Mouse (Mus musculus): ENCODE results near the gene Med27.

The Med27 gene

DNA sequence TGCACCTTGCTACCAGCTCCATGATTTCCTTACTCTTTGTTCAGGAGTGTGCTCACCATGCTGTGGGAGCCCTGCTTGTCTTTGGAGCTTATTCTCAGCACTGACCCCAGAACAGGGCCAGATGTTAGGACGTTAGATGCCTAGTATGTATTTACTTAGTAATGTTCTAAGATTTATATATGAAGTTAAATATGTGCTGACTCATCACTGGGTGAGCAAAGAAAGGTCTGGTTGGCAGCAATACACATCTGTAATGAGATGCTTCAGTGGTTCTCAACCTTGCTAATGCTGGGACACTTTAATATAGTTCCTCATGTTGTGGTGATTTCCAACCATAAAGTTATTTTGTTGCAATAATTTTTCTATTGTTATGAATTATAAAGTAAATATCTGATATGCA, 45.4 kb downstream of the Med27 start:
- no peak for DNase-seq (ENCODE audit: extremely low read depth, low read depth)

DNA sequence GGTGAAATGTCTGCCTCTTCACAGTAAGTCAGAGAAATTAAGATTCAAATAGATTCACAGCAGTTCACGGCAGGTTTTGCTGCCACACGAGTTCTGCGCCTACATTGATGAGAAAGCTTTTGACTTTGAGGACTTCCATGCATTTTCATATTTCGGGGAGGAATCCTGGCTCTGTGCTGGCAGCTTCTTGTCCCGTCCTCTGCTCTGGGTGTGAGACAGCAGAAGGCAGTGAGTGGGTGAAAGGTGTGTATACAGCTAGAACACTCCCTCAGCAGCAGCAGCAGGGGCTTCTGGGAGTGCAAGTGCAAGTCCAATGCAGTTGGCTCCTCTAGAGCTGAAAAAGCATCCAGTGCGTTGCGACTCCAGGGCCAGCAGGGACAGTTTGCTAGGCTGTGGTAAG, 53.6 kb downstream of the Med27 start:
- DNase-seq (ENCODE audit: extremely low read depth, low read depth): no peak

DNA sequence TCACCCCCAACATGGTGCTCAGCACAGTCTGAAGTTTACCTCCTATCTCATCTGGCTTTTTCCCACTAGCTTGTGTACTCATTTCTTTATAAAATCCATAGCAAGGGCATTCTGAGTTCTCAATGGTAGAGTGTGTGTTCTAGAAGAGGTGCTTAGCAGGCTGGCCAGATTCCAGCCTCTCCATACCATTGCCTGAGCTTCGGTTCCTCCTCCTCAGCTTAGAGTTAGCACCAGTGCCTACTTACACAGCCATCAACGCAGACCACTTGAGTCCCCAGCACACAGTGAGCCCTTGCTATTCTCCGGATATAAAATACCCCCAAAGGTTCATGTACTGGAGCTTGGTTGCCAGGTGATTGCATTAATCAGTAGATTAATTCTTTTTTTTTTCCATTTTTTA, 54.2 kb downstream of the Med27 start:
- DNase-seq (ENCODE audit: extremely low read depth, low read depth): no peak

DNA sequence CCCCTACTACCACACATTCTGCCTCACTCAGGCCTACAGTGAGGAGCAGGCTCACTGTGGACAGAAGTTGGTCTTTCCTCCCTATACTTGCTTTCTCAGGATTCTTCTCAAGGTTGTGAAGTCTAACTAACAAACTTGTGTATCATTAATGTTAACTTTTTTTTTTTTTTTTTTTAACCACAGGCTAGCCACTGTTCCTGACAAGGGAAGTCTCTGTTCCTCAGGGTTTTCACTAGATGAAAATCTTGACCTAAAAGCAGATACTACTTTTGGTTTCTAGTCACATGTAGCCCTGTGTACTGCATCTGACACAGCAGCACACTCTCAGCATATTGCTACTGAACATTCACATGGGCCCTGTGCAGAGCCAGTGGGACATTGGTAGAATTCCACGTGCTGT, 55.2 kb downstream of the Med27 start:
- DNase-seq (ENCODE audit: extremely low read depth, low read depth): no peak

DNA sequence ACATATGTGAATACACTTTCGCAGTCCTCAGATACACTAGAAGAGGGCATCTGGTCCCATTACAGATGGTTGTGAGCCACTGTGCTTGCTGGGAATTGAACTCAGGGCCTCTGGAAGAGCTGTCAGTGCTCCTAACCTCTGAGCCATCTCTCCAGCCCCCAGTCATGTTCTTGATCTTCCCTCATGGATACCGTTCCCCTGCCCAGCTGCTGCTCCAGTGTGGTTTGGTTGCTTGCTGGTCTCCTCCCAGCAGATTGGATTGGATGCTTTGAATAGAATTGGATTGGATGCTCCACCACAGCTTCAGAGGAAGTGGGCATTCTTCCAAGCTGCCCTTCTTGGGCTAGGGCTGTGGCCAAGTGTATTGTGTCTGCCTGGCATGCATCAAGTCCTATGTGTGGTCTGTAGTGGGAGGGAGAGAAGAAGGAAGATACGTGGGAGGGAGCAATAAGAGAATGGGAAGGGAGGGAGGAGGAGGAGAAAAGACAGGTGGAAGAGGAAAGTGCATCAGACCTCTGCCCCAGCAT, 56.0 kb downstream of the Med27 start:
- DNase-seq (ENCODE audit: extremely low read depth, low read depth): no peak

DNA sequence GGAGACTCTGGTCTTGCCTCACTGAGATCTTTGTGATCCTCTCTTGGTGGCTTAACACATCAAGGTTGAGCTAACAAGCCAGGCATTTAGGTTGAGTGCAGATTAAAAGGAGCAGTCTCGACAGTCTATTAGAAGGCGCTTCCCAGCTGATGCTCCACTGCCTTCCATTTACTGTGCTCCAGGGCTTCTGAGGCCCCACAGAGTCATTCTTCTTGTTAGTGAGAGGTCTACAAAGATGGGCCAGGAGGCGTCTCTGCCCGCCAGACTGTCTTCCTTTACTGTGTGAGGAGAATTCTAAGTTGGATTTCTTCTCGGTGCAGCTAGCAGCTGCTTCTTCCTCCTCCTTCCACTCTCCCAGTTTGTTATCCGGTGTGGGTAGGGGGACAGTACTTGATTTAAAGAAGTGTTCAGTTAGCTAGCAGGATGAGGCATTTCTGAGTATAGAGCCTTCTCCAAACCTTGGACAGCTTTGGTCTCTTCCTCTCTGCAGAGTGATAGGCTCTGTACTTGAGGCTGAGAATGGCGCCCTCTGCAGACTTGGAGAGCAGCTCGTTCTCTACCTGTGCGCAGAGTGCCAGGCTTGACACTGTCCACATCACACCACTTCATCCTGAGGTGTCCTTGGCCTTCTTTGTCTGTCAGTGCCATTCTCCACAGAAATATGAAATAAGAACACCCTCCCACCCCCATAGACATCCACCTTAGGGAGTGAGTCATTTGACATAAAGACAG, 57.3 kb downstream of the Med27 start:
- DNase-seq (ENCODE audit: extremely low read depth, low read depth): no peak

DNA sequence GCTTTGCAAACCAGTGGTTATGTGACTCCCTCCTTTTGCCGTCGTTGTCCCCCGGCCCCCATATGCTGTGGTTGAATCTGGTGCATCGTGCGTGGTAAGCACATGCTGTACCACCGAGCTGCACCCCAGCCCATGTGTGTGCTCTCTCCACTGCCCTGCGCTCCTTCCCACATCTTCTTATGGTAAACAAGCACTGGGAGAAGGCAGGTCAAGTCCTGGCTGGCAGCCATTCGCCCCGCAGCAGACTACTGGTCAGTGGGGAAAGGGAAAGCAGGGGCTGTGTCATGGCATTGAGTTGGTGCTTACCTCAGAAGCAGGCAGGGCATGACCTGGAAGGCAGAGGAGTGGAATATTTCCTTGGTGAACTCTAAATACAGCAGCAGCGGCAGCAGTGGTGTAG, 58.3 kb downstream of the Med27 start:
- no peak for DNase-seq (ENCODE audit: extremely low read depth, low read depth)

DNA sequence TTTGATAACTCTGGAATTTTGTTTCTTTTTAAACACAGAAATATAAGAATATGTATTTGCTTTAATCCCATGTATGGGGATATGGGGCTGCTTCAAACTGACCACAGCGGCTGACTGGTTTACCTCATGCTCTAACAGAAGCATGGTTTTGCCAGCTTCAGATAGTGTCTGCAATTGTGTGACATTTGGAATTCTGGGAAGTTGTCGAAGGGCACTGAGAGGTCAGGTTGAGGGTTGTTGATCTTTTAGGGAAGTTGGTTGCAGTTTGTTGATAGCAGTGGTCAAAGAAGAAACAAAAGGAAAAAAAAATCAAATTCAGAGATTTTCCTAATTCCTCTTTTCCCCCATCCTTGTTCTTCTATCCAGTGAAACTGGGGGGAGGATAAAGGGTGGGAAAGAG, 59.2 kb downstream of the Med27 start:
- DNase-seq (ENCODE audit: extremely low read depth, low read depth): no peak

DNA sequence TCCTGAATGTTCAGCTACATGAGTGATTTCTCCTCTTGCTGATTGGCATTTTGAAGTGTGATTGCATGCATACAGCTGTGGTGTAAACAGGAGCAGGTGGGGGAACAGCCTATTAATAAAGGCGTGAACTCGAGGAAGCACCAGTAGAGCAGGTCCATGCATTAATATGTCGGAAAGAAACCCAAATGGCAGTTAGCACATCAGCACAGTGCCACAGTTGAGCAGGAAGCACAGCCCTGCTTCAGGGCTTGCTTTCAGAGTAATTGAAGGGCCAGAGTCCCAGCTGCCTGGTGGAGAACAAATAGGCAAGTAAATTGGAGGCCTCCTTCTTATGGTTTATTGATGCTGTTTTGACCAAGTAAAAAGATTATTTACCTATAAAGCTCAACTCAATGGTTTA, 60.7 kb downstream of the Med27 start:
- no peak for DNase-seq (ENCODE audit: extremely low read depth, low read depth)

DNA sequence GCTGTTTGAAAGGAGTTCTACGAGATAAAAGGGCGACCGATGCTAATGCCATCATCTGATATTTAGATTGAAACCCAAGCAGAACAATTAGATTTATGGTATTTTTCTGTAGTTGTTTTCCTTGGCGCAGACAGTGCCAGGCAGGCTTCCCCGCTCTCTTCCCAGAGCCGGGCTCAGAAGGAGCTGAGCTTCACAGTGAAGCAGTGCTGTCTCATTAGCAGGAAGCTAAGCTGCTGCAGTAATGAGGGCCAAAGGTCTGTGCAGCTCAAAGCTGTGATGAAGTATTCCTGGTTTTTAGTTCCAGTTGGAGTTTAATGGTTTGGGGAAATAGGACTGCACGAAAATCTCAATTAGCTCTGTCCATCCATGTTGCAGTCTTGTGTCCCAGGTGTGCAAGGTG, 61.1 kb downstream of the Med27 start:
- no peak for DNase-seq (ENCODE audit: extremely low read depth, low read depth)

DNA sequence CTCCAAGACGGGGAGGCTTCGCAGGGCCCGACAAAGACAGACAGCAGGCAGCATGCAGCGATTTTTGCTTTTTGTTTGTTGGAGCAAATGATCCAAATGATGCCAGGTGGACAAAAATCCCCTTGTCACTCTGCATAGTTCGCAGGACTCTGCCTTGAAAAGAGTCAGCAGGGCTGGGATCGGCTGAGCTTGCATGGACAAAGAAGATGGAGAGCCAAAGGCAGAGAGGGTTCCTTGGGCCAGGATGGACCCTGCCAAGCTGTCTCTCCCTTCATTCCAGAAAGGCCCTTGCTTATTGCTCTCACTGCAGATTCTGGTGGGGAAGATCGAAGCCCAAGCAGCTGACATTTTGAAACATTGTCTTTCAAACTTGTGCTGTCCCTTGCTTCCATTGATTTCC, 64.3 kb downstream of the Med27 start:
- no peak for DNase-seq (ENCODE audit: extremely low read depth, low read depth)

DNA sequence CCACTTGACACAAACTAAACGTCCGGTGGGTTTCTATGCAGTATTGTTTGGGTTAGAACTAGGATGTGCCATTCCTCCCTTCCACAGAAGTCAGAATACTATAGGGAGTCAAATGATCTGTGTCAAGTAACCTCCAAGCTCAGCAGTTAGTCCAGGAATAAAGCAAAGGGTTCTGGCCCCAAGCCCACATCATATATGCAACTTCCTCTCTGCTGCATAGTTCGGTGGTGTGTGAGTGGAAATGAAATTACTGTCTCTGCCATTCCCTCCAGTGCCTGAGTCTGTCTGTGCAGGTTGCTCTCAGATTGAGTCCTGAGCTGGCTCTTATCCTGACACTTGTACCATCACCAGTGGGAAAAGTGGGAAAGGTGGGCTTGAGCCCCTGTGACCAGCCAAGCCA, 65.8 kb downstream of the Med27 start:
- no peak for DNase-seq (ENCODE audit: extremely low read depth, low read depth)

DNA sequence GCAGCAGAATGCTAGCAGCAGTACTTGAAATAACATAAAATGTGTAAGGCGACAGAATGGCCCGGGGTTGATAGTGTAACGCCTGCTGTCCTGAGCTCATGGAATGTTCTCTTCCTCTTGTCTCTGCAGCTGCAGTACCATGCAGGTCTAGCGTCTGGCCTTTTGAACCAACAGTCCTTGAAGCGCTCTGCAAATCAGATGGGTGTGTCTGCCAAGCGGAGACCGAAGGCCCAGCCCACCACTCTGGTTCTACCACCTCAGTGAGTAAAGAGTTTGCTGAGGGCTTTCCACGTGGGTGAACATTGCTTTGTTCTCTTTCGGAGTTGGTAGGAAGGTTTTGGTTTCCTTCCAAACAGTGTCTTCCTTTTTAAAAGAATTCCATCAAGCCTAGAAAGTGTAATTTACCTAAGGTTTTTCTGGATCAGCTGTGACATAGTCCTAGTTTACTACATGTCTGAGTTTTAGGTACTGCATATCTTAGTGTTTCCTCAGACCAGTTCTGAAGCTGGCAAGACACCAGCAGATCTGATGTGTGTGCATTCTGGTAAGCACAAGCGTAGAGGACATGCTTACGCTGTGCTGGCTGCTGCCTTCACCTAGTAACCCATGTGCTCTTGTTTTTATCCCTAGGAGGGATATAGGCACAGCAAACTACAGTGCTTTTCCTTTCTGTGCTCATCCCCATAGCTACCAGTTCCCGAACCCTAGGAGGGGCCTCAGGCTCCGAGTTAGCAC, 66.8 kb downstream of the Med27 start:
- no peak for DNase-seq (ENCODE audit: extremely low read depth, low read depth)

DNA sequence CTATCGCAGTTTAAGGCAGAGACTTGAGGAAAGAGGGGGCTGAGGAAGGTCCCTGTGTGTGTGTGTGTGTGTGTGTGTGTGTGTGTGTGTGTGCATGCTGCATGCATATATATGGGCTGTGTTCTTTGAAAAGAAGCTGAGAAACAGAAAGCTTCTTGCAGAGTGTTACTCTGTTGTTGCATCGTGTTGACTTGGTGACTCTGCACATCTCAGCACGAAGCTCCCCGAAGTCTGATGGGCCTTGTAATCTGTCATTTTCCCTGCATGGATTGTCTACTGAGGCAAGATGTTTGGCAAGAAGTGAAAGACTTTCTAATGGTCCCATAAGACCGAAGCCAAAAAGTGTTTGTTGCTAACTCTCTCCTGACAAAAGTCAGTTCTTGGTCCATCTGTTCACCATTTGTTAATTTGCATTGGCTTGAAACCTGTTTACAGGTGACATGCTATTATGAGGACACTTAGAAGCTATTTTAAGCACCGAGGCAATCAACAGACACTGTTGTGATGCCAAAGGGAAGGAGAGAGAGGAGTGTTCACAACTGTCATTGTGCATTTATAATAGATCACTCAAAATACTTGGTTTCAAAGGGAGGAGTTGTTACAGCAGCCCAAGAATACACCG, 68.3 kb downstream of the Med27 start:
- DNase-seq (ENCODE audit: extremely low read depth, low read depth): no peak

DNA sequence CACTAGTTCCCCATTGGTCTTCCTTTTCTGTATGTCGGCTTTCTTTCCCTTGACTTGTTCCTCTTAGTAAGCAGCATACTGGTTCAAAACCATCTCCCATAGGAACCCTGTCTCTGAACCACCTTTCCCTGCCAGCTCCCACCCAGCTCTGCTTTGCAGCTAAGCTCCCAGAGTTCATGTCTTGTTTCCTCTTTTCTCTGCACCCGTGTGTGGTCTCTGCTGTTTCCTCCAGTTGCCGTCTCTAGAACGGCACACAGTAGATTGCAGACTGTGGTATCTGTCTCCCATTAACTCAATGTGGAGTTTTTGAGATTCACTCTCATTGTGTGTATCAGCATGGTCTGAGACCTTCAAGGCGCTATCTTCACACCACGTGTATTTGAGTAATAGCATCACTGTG, 71.9 kb downstream of the Med27 start:
- no peak for DNase-seq (ENCODE audit: extremely low read depth, low read depth)

DNA sequence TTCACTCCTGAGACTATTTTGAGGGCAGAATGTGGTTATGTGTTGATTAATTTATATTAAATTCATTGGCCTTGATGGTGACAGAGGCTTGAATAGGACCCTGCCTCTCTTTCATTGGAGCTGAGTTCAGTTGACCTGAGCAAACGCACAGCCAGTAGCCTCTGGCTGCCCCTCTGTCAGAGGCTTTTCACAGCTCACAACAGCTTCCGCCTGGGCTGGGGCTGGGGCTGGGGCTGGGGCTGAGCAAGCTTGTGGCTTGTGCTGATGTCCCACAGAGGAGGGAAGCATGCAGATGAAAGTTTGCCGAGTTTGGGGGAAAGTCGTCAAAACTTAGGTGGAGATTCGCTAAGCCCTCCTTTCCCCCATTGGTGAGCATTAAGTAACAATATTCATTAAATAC, 72.8 kb downstream of the Med27 start:
- DNase-seq (ENCODE audit: extremely low read depth, low read depth): no peak

DNA sequence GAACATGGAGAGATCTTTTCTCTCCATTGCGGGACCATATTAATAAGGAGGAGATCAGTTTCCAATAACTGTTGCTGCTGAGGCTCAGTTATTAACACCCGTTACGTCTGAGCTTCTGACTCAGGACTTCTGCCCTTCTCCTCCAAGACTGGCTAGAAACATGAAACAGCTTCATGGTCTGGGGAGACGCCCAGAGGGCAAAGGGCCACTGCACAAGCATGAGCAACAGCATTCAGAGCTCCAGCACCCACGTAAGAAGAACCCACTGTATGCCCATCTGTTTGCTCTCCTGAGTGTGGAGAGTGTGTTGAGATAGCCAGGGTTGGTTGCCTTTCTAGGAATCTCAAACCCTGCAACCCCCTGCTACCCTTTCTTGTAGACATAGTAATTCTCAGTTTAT, 73.3 kb downstream of the Med27 start:
- no peak for DNase-seq (ENCODE audit: extremely low read depth, low read depth)

DNA sequence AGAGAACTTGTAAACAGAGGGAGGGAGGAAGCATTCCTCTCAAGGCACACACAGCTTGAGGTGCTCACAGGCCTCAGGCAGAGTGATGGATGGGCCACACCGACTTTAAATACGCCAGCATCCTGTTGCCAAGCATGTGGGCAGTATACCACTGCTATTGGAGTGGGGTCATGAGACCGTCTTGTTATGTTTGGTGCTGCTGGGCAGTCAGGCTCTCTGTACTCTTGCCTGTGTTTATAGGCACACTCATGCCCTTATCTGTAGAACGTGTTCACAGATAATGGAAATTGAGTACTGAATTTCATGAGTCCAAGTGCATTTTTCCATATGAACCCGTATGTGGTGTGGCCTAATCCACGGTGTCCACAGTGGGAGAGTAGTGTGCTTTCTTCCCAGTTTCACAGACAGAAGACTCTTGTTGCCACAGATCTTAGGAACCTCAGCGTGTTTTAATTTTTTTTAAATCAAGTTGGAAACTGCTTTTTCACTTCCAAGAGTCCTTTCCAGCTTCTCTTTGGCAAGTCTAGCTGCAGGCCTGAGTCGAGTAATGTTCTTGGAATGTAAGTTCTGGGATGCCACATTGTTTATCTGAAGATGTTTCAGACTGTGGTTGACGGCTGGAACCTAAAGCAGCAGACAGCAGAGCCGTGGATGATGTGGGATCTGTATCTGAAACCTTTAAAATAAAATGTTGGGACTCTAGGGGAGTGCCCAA, 75.7 kb downstream of the Med27 start:
- no peak for DNase-seq (ENCODE audit: extremely low read depth, low read depth)

DNA sequence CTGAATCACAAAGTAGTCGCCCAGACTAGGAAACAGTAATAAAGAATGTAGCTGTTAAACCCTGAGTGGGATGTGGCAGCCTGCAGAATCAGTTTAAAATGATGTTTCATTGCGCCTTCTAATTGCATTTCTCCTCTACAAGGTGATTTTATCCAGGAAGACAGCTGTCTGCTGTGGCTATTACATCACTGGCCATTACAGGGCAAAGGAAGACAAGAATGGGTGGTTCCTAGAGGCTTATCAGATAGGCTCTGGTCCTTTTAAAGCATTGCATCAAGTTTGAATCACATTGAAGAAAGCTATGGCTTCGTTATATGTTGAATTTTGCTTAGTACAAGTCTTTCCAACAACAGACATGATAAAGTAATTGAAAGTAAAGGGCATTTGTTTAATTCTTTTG, 76.4 kb downstream of the Med27 start:
- no peak for DNase-seq (ENCODE audit: extremely low read depth, low read depth)

DNA sequence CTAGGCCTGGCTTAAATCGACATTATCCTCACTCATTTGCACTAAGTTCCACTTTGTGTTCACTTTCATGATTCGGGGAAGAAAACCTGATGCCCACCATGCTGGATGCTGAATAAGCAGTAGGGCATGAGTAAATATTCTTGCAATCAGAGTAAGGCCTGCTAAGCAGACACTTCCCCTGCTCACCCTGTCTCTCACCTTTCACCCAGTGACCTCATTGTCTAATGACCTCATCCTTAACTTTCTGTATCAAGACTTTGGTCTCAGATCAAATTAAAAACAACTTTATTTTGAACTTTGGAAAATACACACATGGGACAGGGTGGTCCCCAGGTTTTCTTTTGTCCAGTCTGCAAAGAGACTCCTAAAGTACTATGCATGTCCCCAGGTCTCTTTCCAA, 78.8 kb downstream of the Med27 start:
- no peak for DNase-seq (ENCODE audit: extremely low read depth, low read depth)

DNA sequence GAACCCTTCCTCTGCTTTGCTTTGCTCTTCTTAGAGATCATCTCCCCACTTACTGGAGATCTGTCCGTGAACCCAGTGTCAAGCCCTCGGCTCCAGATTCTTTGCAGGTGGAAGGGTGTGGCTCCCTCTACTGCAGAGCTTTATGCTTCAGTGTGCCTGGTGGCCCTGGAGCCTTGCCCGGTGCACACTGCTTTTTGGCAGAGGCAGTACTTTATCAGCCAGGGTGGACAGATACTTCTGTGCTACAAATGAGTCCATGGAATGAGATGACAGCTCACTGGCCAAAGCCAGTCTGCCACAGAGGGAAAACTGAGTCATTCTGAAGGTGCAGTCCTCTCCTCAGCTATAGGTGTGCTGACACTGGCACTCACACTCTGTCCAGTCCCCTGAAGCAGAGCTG, 80.1 kb downstream of the Med27 start:
- DNase-seq (ENCODE audit: extremely low read depth, low read depth): no peak

DNA sequence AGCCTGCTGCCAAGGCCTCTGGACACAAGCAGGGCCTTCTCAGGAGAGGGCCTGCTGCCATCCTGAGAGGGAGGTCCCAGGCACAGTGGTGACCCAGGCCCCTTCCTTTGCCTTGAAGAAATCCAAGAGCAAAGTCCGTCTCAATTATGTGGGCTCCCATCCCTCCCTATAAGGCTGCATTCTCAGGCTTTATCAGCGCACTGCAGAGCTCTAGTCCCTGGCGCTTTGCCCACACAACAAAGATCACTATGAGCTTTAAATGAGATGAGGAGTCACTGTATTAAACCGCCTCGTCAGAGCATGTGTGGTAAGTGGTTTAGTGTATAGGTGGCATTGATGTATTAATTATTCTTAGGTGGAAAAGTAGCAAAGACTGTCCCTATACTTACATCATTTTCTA, 85.9 kb downstream of the Med27 start:
- DNase-seq (ENCODE audit: extremely low read depth, low read depth): peak; percentile 78
